Mouse (Mus musculus) limb, embryonic 11.5 days (tissue): ENCODE data around the gene Awat1. TPM values are rescaled to one million over a fixed set of nuclear protein-coding genes. Genes with fewer than 3 reads are reported as not detected.

Experiments used
- ATAC-seq: fragments of 200-750 bp; cut with Nextera tagmentation; 2 replicates; pipeline ENCODE4 v1.8.0; 2017; ENCODE audit warnings: low read depth; ENCODE audit not compliant: insufficient number of reproducible peaks, low FRiP score, low TSS enrichment
- DNase-seq: peaks from one replicate; pipeline ENCODE4 v3.0.0-alpha.2; 2015; ENCODE audit warnings: low spot score
- H3K27ac ChIP-seq: fragments of 300-500 bp; sonication (generic); replicated peaks from 2 replicates; pipeline ENCODE4 v1.5.1; 2014; ENCODE audit warnings: low read depth, mild to moderate bottlenecking, low read length
- H3K27me3 ChIP-seq: fragments of 300-500 bp; sonication (generic); 2 replicates; pipeline ENCODE4 v1.6.1; 2014; ENCODE audit warnings: mild to moderate bottlenecking, low read length, mixed read lengths; ENCODE audit not compliant: control insufficient read depth, insufficient read depth
- H3K36me3 ChIP-seq: fragments of 300-500 bp; sonication (generic); 2 replicates; pipeline ENCODE4 v1.6.1; 2014; ENCODE audit warnings: mild to moderate bottlenecking, low read length, moderate library complexity, mixed read lengths; ENCODE audit not compliant: control insufficient read depth, insufficient read depth
- H3K4me1 ChIP-seq: fragments of 300-500 bp; sonication (generic); 2 replicates; pipeline ENCODE4 v1.6.1; 2014; ENCODE audit warnings: low read length, mixed read lengths; ENCODE audit not compliant: control insufficient read depth, insufficient read depth
- H3K4me2 ChIP-seq: fragments of 300-500 bp; sonication (generic); 2 replicates; pipeline ENCODE4 v1.6.1; 2014; ENCODE audit warnings: low read depth, mild to moderate bottlenecking, moderate library complexity; ENCODE audit not compliant: severe bottlenecking
- H3K4me3 ChIP-seq: fragments of 300-500 bp; sonication (generic); 2 replicates; pipeline ENCODE4 v1.5.1; 2014; ENCODE audit warnings: low read depth, low read length
- H3K9ac ChIP-seq: fragments of 300-500 bp; sonication (generic); 2 replicates; pipeline ENCODE4 v1.6.1; 2014; ENCODE audit warnings: mild to moderate bottlenecking, low read length
- H3K9me3 ChIP-seq: fragments of 300-500 bp; sonication (generic); 2 replicates; pipeline ENCODE4 v1.6.1; 2016; ENCODE audit warnings: low read length; ENCODE audit not compliant: control insufficient read depth
- WGBS: fragments of 180-500 bp; shearing (Covaris S2); extraction: QIAGEN DNeasy Blood & Tissue Kit; methylation state at CpG from one replicate; pipeline ENCODE4 v1.1.7; 2014; 5-methylcytosine and 5-hydroxymethylcytosine counted together
- polyA plus RNA-seq: library from polyadenylated mRNA; unstranded; fragments of >200 nt; fragmentation: Nextera tagmentation; extraction: Ambion mirVana; gene quantifications from 2 replicates; pipeline ENCODE4 v1.2.1, GENCODE M21; 2014

Awat1 gene
- polyA plus RNA-seq = not detected in 2 replicates

GRCm38 (mm10) chrX:100571951-100572350 lies at the start of gene Awat1:
TSS of gene Awat1 (plus strand) at chrX:100572251.
- Histone ChIP-seq H3K27me3 (no peaks in the 10 kb centered on the region), H3K4me3 (no peak within 1 kb of the TSS), H3K36me3 (no peaks in the 10 kb centered on the region), H3K4me2 (no peak within 1 kb of the TSS), H3K9ac (no peak within 1 kb of the TSS), H3K27ac (no peak within 1 kb of the TSS), H3K9me3 (no peaks in the 10 kb centered on the region), H3K4me1 (no peaks in the 10 kb centered on the region)
- ATAC-seq = no peak
- DNase-seq = no peak
- 83% methylated on average over 1 of the region's 1 CpGs for WGBS

DNA sequence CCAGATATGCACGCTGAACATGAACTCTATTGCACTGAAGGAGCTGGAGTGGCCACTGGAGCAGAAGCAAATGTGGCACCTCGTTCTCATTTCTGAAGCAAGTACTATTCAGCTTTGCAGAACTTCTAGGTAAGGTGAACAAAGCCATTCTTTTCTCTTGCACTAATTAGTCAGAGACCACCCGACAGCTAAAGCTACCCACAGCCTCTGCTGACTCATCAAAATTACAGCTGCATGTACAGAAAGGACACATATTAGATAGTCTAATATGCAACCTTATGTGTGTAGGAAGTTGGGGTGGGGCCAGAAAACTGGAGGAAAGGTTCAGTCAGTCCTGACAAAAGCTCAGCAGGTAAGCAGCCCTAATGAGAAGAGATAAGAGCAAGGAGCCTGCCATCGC lies 47.6 kb upstream of the Awat1 start, which contains the start of gene Dgat2l6:
Gene Dgat2l6, plus strand, starts transcription at position 368 of the 400 bp plus-strand sequence.
- Histone ChIP-seq H3K27me3 (0 out of 2 replicates have a peak, but pooled peaks cover 3% of the 10 kb centered on the region), H3K36me3 (no peaks in the 10 kb centered on the region), H3K4me2 (no peak within 1 kb of the TSS), H3K9me3 (no peaks in the 10 kb centered on the region), H3K4me1 (no peaks in the 10 kb centered on the region), H3K27ac (no peak within 1 kb of the TSS), H3K9ac (no peak within 1 kb of the TSS), H3K4me3 (no peak within 1 kb of the TSS)
- ATAC-seq (no peak), DNase-seq (no peak)
- 83% methylated on average over 4 of the region's 4 CpGs for WGBS

- 89% methylated on average over 3 of the region's 3 CpGs for WGBS
- Histone ChIP-seq H3K27me3 (no peaks in the 10 kb centered on the region), H3K9me3 (no peaks in the 10 kb centered on the region), H3K9ac (no peak overlapping the region), H3K27ac (no peak overlapping the region), H3K4me2 (no peak overlapping the region), H3K4me1 (no peaks in the 10 kb centered on the region), H3K36me3 (no peaks in the 10 kb centered on the region), H3K4me3 (no peak overlapping the region)
- ATAC-seq = no peak
- no peak for DNase-seq
Measured at GRCm38 (mm10) chrX:100556026-100556425, 16.0 kb upstream of the Awat1 start.

- H3K4me3 ChIP-seq = no peak overlapping the region
- no peak overlapping the region for H3K4me2 ChIP-seq
- no peak overlapping the region for H3K9ac ChIP-seq
- H3K4me1 ChIP-seq = no peaks in the 10 kb centered on the region
- H3K36me3 ChIP-seq = no peaks in the 10 kb centered on the region
- no peaks in the 10 kb centered on the region for H3K9me3 ChIP-seq
- ATAC-seq (no peak), DNase-seq (no peak)
- no peaks in the 10 kb centered on the region for H3K27me3 ChIP-seq
- 87% methylated on average over 3 of the region's 3 CpGs for WGBS
- H3K27ac ChIP-seq = no peak overlapping the region
Measured at GRCm38 (mm10) chrX:100565696-100566095, 6.4 kb upstream of the Awat1 start.

DNA sequence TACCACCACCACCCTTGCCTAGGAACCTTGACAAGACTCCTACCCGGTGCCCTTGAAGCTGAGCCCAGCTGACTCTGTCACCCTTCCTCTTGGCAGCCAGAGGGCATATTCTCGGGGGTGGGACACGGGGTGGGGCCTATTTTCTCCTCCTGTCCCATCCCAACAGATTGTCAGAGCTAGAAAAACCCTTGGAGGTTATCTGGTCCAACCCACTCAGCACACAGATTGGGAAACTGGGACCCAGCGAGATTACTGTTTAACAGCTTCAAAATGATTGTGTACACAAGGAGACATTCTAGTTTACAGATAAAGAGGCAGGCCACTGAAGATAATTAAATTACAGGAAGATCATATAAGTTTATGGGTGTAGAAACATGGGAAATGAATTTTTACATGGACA lies 22.7 kb downstream of the Awat1 start, which contains the start of gene P2ry4:
Gene P2ry4, minus strand, starts transcription at position 79 of the 400 bp plus-strand sequence.
- Histone ChIP-seq H3K9me3 (no peaks in the 10 kb centered on the region), H3K4me1 (no peaks in the 10 kb centered on the region), H3K36me3 (no peaks in the 10 kb centered on the region), H3K27ac (no peak within 1 kb of the TSS), H3K27me3 (peaks cover 3% of the 10 kb centered on the region; the same call in 1 of the 2 replicates), H3K4me3 (no peak within 1 kb of the TSS), H3K9ac (no peak within 1 kb of the TSS), H3K4me2 (no peak within 1 kb of the TSS)
- 65% methylated on average over 4 of the region's 4 CpGs for WGBS
- ATAC-seq (no peak), DNase-seq (no peak)

DNA sequence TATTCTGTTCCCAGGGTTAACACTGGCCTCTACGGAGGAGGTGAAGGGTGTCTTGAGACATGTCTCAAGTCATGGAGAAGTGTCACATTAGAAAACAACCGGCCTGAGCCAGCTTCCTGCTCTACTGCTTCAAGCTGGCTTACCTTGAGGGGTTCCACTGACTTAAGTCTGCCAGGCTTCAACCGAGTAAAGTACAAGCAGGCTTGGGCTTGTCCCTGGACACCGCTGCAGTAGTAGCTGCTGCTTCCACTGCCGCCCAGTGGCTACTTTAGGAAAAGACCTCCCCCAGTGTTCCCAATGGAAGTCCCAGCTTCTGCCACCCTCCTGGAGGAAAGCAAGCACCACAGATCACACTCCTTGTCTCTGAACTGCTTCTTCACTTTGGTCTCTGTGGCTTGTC lies 25.4 kb downstream of the Awat1 start:
- Histone ChIP-seq H3K4me2 (no peak overlapping the region), H3K27ac (no peak overlapping the region), H3K4me1 (no peaks in the 10 kb centered on the region), H3K9me3 (no peaks in the 10 kb centered on the region), H3K27me3 (peaks cover 6% of the 10 kb centered on the region; the same call in 1 of the 2 replicates), H3K4me3 (no peak overlapping the region), H3K36me3 (no peaks in the 10 kb centered on the region), H3K9ac (no peak overlapping the region)
- DNase-seq = peak; percentile 49
- ATAC-seq = no peak
- 22% methylated on average over 5 of the region's 5 CpGs for whole genome bisulfite sequencing

GRCm38 (mm10) chrX:100599755-100600154 lies 27.7 kb downstream of the Awat1 start:
- 61% methylated on average over 4 of the region's 4 CpGs for WGBS

GRCm38 (mm10) chrX:100605314-100605713 lies 33.3 kb downstream of the Awat1 start, which contains the start of gene Arr3:
TSS of gene Arr3 (plus strand) at chrX:100605497.
- Histone ChIP-seq H3K27me3 (no peaks in the 10 kb centered on the region), H3K4me2 (no peak within 1 kb of the TSS), H3K9me3 (no peaks in the 10 kb centered on the region), H3K36me3 (no peaks in the 10 kb centered on the region), H3K4me1 (no peaks in the 10 kb centered on the region), H3K9ac (no peak within 1 kb of the TSS), H3K27ac (no peak within 1 kb of the TSS), H3K4me3 (no peak within 1 kb of the TSS)
- 84% methylated on average over 1 of the region's 1 CpGs for WGBS
- DNase-seq (no peak), ATAC-seq (no peak)

More at GRCm38 (mm10) chrX:100599755-100600154, 27.7 kb downstream of the Awat1 start:
- Histone ChIP-seq H3K27me3 (0 out of 2 replicates have a peak, but pooled peaks cover 2% of the 10 kb centered on the region), H3K4me3 (no peak overlapping the region), H3K4me1 (no peaks in the 10 kb centered on the region), H3K9ac (no peak overlapping the region), H3K27ac (no peak overlapping the region), H3K36me3 (no peaks in the 10 kb centered on the region), H3K9me3 (no peaks in the 10 kb centered on the region), H3K4me2 (no peak overlapping the region)
- no peak for DNase-seq
- ATAC-seq = no peak

GRCm38 (mm10) chrX:100618488-100618887 lies 46.4 kb downstream of the Awat1 start:
- H3K4me1 ChIP-seq = no peaks in the 10 kb centered on the region
- 72% methylated on average over 3 of the region's 3 CpGs for WGBS
- H3K9me3 ChIP-seq = no peaks in the 10 kb centered on the region
- peaks cover 4% of the 10 kb centered on the region; the same call in 1 of the 2 replicates for H3K27me3 ChIP-seq
- H3K4me3 ChIP-seq = no peak overlapping the region
- no peak overlapping the region for H3K4me2 ChIP-seq
- no peak overlapping the region for H3K9ac ChIP-seq
- no peaks in the 10 kb centered on the region for H3K36me3 ChIP-seq
- DNase-seq (no peak), ATAC-seq (no peak)
- H3K27ac ChIP-seq = no peak overlapping the region
